Mouse (Mus musculus): ENCODE measurements at regions not wholly inside any gene's neighbourhood (a gene's known extent, or its start where the extent isn't known, plus 50 kb on each side); places are given as distances from the start of the nearest gene placed in this dataset.
"Not testable (repeated sequence)": the region's sequence is repeated elsewhere in the genome, so short reads cannot be mapped to it uniquely, and the experiment has no call there.

GRCm38 (mm10) chr10:57001723-57002110 lies 484.5 kb upstream of the Hsf2 start:
- Histone ChIP-seq H3K9ac (ENCODE audit: low read depth, low read length) (no peak overlapping the region), H3K36me3 (ENCODE audit: control insufficient read depth, insufficient read depth, low read length) (no peaks in the 10 kb centered on the region), H3K4me1 (ENCODE audit: control insufficient read depth, insufficient read depth, low read length) (no peaks in the 10 kb centered on the region), H3K9me3 (ENCODE audit: control insufficient read depth, low read length) (no peaks in the 10 kb centered on the region), H3K27ac (ENCODE audit: low read depth, low read length) (no peak overlapping the region), H3K4me3 (ENCODE audit: low read length) (no peak overlapping the region), H3K4me2 (replicated peaks; ENCODE audit: low read depth, low read length) (peak overlapping the region; percentile 27), H3K27me3 (ENCODE audit: control insufficient read depth, insufficient read depth, low read length) (no peaks in the 10 kb centered on the region)
- WGBS, result 40% methylated on average over 8 of the region's 8 CpGs
- ATAC-seq (ENCODE audit: low FRiP score, low TSS enrichment), result peak; percentile 51; the same call in 1 of the 2 replicates

- Histone ChIP-seq H3K4me3 (ENCODE audit: low read length) (no peak overlapping the region), H3K9me3 (ENCODE audit: control insufficient read depth, low read length) (no peaks in the 10 kb centered on the region), H3K4me2 (replicated peaks; ENCODE audit: low read depth, low read length) (no peak overlapping the region), H3K36me3 (ENCODE audit: control insufficient read depth, insufficient read depth, low read length) (no peaks in the 10 kb centered on the region), H3K9ac (ENCODE audit: low read depth, low read length) (no peak overlapping the region), H3K4me1 (ENCODE audit: control insufficient read depth, insufficient read depth, low read length) (no peaks in the 10 kb centered on the region), H3K27me3 (ENCODE audit: control insufficient read depth, insufficient read depth, low read length) (no peaks in the 10 kb centered on the region), H3K27ac (ENCODE audit: low read depth, low read length) (no peak overlapping the region)
- 88% methylated on average over 2 of the region's 2 CpGs for WGBS
- ATAC-seq (ENCODE audit: low FRiP score, low TSS enrichment), result no peak
Observed at GRCm38 (mm10) chr10:57037641-57038040, 448.5 kb upstream of the Hsf2 start.

GRCm38 (mm10) chr10:57040201-57040600 lies 446.0 kb upstream of the Hsf2 start:
- H3K4me1 ChIP-seq (ENCODE audit: control insufficient read depth, insufficient read depth, low read length), result no peaks in the 10 kb centered on the region
- H3K27ac ChIP-seq (ENCODE audit: low read depth, low read length), result no peak overlapping the region
- no peaks in the 10 kb centered on the region for H3K9me3 ChIP-seq (ENCODE audit: control insufficient read depth, low read length)
- no peak overlapping the region for H3K4me2 ChIP-seq (replicated peaks; ENCODE audit: low read depth, low read length)
- no peak for ATAC-seq (ENCODE audit: low FRiP score, low TSS enrichment)
- H3K4me3 ChIP-seq (ENCODE audit: low read length), result no peak overlapping the region
- no peaks in the 10 kb centered on the region for H3K27me3 ChIP-seq (ENCODE audit: control insufficient read depth, insufficient read depth, low read length)
- H3K36me3 ChIP-seq (ENCODE audit: control insufficient read depth, insufficient read depth, low read length), result no peaks in the 10 kb centered on the region
- 54% methylated on average over 5 of the region's 5 CpGs for WGBS
- H3K9ac ChIP-seq (ENCODE audit: low read depth, low read length), result no peak overlapping the region

GRCm38 (mm10) chr10:57046021-57046420 lies 440.2 kb upstream of the Hsf2 start:
- no peak overlapping the region for H3K4me3 ChIP-seq (ENCODE audit: low read length)
- no peak for ATAC-seq (ENCODE audit: low FRiP score, low TSS enrichment)
- WGBS, result 50% methylated on average over 2 of the region's 2 CpGs
- no peaks in the 10 kb centered on the region for H3K36me3 ChIP-seq (ENCODE audit: control insufficient read depth, insufficient read depth, low read length)
- H3K4me2 ChIP-seq (replicated peaks; ENCODE audit: low read depth, low read length), result no peak overlapping the region
- H3K27ac ChIP-seq (ENCODE audit: low read depth, low read length), result no peak overlapping the region
- H3K9me3 ChIP-seq (ENCODE audit: control insufficient read depth, low read length), result no peaks in the 10 kb centered on the region
- no peaks in the 10 kb centered on the region for H3K27me3 ChIP-seq (ENCODE audit: control insufficient read depth, insufficient read depth, low read length)
- no peaks in the 10 kb centered on the region for H3K4me1 ChIP-seq (ENCODE audit: control insufficient read depth, insufficient read depth, low read length)
- H3K9ac ChIP-seq (ENCODE audit: low read depth, low read length), result no peak overlapping the region

GRCm38 (mm10) chr10:57046891-57047290 lies 439.3 kb upstream of the Hsf2 start:
- H3K27ac ChIP-seq (ENCODE audit: low read depth, low read length), result no peak overlapping the region
- H3K36me3 ChIP-seq (ENCODE audit: control insufficient read depth, insufficient read depth, low read length), result no peaks in the 10 kb centered on the region
- H3K9ac ChIP-seq (ENCODE audit: low read depth, low read length), result no peak overlapping the region
- H3K4me2 ChIP-seq (replicated peaks; ENCODE audit: low read depth, low read length), result no peak overlapping the region
- no peaks in the 10 kb centered on the region for H3K4me1 ChIP-seq (ENCODE audit: control insufficient read depth, insufficient read depth, low read length)
- H3K4me3 ChIP-seq (ENCODE audit: low read length), result no peak overlapping the region
- H3K27me3 ChIP-seq (ENCODE audit: control insufficient read depth, insufficient read depth, low read length), result no peaks in the 10 kb centered on the region
- WGBS, result 71% methylated on average over 2 of the region's 2 CpGs
- ATAC-seq (ENCODE audit: low FRiP score, low TSS enrichment), result no peak
- no peaks in the 10 kb centered on the region for H3K9me3 ChIP-seq (ENCODE audit: control insufficient read depth, low read length)

GRCm38 (mm10) chr10:57047719-57048118 lies 438.5 kb upstream of the Hsf2 start:
- no peaks in the 10 kb centered on the region for H3K4me1 ChIP-seq (ENCODE audit: control insufficient read depth, insufficient read depth, low read length)
- H3K9me3 ChIP-seq (ENCODE audit: control insufficient read depth, low read length), result no peaks in the 10 kb centered on the region
- H3K36me3 ChIP-seq (ENCODE audit: control insufficient read depth, insufficient read depth, low read length), result no peaks in the 10 kb centered on the region
- H3K27me3 ChIP-seq (ENCODE audit: control insufficient read depth, insufficient read depth, low read length), result no peaks in the 10 kb centered on the region
- ATAC-seq (ENCODE audit: low FRiP score, low TSS enrichment), result no peak
- H3K27ac ChIP-seq (ENCODE audit: low read depth, low read length), result no peak overlapping the region
- no peak overlapping the region for H3K4me2 ChIP-seq (replicated peaks; ENCODE audit: low read depth, low read length)
- H3K9ac ChIP-seq (ENCODE audit: low read depth, low read length), result no peak overlapping the region
- no peak overlapping the region for H3K4me3 ChIP-seq (ENCODE audit: low read length)

- H3K4me1 ChIP-seq (ENCODE audit: control insufficient read depth, insufficient read depth, low read length); H3K9me3 ChIP-seq (ENCODE audit: control insufficient read depth, low read length); H3K27me3 ChIP-seq (ENCODE audit: control insufficient read depth, insufficient read depth, low read length); H3K4me2 ChIP-seq (replicated peaks; ENCODE audit: low read depth, low read length); H3K4me3 ChIP-seq (ENCODE audit: low read length); H3K27ac ChIP-seq (ENCODE audit: low read depth, low read length); ATAC-seq (ENCODE audit: low FRiP score, low TSS enrichment); H3K36me3 ChIP-seq (ENCODE audit: control insufficient read depth, insufficient read depth, low read length); H3K9ac ChIP-seq (ENCODE audit: low read depth, low read length): not testable (repeated sequence)
- WGBS, result 84% methylated on average over 2 of the region's 2 CpGs
Observed at GRCm38 (mm10) chr10:57053375-57053774, 432.8 kb upstream of the Hsf2 start.

GRCm38 (mm10) chr10:57090131-57090530 lies 396.1 kb upstream of the Hsf2 start:
- no peak for ATAC-seq (ENCODE audit: low FRiP score, low TSS enrichment)
- 97% methylated on average over 2 of the region's 2 CpGs for WGBS
- H3K4me3 ChIP-seq (ENCODE audit: low read length), result no peak overlapping the region

GRCm38 (mm10) chr10:57095920-57096319 lies 390.3 kb upstream of the Hsf2 start:
- H3K4me3 ChIP-seq (ENCODE audit: low read length), result no peak overlapping the region
- H3K4me1 ChIP-seq (ENCODE audit: control insufficient read depth, insufficient read depth, low read length), result no peaks in the 10 kb centered on the region
- ATAC-seq (ENCODE audit: low FRiP score, low TSS enrichment), result no peak
- no peaks in the 10 kb centered on the region for H3K36me3 ChIP-seq (ENCODE audit: control insufficient read depth, insufficient read depth, low read length)
- WGBS, result 94% methylated on average over 3 of the region's 3 CpGs
- H3K27ac ChIP-seq (ENCODE audit: low read depth, low read length), result no peak overlapping the region
- H3K9me3 ChIP-seq (ENCODE audit: control insufficient read depth, low read length), result no peaks in the 10 kb centered on the region
- no peaks in the 10 kb centered on the region for H3K27me3 ChIP-seq (ENCODE audit: control insufficient read depth, insufficient read depth, low read length)
- no peak overlapping the region for H3K4me2 ChIP-seq (replicated peaks; ENCODE audit: low read depth, low read length)
- no peak overlapping the region for H3K9ac ChIP-seq (ENCODE audit: low read depth, low read length)

More at GRCm38 (mm10) chr10:57090131-57090530, 396.1 kb upstream of the Hsf2 start:
- Histone ChIP-seq H3K9ac (ENCODE audit: low read depth, low read length) (no peak overlapping the region), H3K4me1 (ENCODE audit: control insufficient read depth, insufficient read depth, low read length) (no peaks in the 10 kb centered on the region), H3K27me3 (ENCODE audit: control insufficient read depth, insufficient read depth, low read length) (no peaks in the 10 kb centered on the region), H3K4me2 (replicated peaks; ENCODE audit: low read depth, low read length) (no peak overlapping the region), H3K36me3 (ENCODE audit: control insufficient read depth, insufficient read depth, low read length) (no peaks in the 10 kb centered on the region), H3K9me3 (ENCODE audit: control insufficient read depth, low read length) (no peaks in the 10 kb centered on the region), H3K27ac (ENCODE audit: low read depth, low read length) (no peak overlapping the region)

- Histone ChIP-seq H3K4me1 (ENCODE audit: control insufficient read depth, insufficient read depth, low read length) (no peaks in the 10 kb centered on the region), H3K4me3 (ENCODE audit: low read length) (no peak overlapping the region), H3K36me3 (ENCODE audit: control insufficient read depth, insufficient read depth, low read length) (no peaks in the 10 kb centered on the region), H3K9ac (ENCODE audit: low read depth, low read length) (no peak overlapping the region), H3K9me3 (ENCODE audit: control insufficient read depth, low read length) (no peaks in the 10 kb centered on the region), H3K4me2 (replicated peaks; ENCODE audit: low read depth, low read length) (no peak overlapping the region), H3K27ac (ENCODE audit: low read depth, low read length) (no peak overlapping the region), H3K27me3 (ENCODE audit: control insufficient read depth, insufficient read depth, low read length) (no peaks in the 10 kb centered on the region)
- no peak for ATAC-seq (ENCODE audit: low FRiP score, low TSS enrichment)
- 78% methylated on average over 2 of the region's 2 CpGs for WGBS
Observed at GRCm38 (mm10) chr10:57113359-57113758, 372.8 kb upstream of the Hsf2 start.

Measured in kidney, embryonic 14.5 days (tissue).